Mouse (Mus musculus) ovary, postnatal 36 days (tissue): ENCODE results near the gene Btg1-ps2.
"Not testable (repeated sequence)": the region's sequence is repeated elsewhere in the genome, so short reads cannot be mapped to it uniquely, and the experiment has no call there.

ENCODE experiments used
- DNase-seq: peaks from one replicate; pipeline ENCODE4 v3.0.0; 2022; ENCODE audit warnings: low spot score, mixed read lengths

The Btg1-ps2 gene

DNA sequence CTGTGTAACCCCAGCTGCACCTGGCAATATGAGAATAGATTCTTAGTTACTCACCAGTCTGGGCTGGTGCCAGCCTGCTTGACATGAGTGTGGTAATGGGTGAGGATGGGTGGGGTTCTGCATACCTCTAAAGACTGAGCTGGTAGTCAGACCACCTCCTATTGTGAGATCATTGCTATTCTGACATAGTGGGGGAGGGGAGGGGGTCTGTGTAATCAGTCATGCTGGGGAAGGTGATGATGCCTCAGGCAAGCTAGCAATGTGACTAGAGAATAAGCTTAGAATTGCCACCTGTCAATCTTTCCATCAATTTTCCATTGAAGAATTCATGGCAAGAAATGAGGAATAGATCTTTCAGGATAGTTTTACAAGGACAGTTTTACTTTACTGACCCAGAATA is at the start of gene Btg1-ps2:
Btg1-ps2 (minus strand) TSS at position 101 of the 400 bp plus-strand sequence.
- DNase-seq = not testable (repeated sequence)

DNA sequence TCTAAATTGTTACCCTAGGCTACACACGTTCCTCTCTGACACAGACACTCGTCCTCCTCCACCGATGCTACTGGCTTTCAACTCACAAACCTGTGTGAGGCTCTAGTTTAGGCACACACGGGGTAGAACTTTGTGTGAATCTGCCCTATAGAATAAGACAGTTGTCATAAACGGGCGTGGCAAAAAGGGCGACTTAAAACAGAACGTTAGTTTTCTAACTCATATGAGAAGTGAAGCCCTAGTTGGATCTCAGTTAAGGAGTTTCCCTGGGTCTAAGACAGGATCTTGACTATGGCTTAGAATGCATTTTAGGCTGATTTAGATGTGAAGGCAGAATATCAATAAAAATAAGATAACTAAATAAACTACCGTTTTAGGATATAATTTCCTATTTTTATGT is 42.1 kb upstream of the Btg1-ps2 start, which contains the start of gene Rhox11:
Rhox11 (minus strand) TSS at position 101 of the 400 bp plus-strand sequence.
- no peak for DNase-seq

DNA sequence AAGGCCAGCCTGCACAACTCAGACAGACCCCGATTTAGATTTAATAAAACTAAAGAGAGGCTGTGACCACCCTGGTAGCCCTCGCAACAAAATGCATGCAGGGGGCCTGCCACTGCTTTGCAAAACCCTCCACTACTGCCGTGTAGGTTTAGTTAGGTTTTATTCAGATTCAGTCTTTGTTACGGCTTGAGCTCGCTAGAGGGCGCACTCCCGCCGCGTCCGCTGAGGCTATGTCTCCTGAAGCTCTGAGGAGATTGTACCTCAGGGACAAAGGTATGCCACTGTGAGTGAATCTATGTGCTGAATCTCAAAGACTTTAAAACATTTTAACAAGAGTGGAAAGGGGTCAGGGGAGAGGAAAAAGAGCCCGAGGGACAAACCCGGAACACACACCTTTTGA is 41.3 kb upstream of the Btg1-ps2 start:
- DNase-seq = peak; percentile 45

DNA sequence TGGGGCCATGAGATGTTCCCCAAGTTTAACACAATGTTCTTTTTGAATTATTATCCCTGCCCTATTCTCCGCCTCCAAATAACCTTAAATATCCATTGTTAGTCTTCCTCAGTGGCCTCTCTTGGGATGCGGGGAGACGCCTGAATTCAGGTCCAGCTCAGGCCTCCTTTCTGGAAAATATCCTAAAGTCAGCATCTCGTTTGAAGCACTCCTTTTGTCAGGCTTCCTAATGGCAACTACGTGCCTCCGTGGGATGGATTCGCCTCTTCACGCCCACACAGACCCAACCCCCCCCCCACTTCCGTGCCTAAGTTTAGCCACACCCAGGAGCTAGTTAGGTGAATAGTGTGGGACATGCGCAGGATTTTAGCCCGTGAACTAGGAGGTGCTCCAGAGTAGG is 23.3 kb upstream of the Btg1-ps2 start, which contains the start of gene Rhox10:
Rhox10 (plus strand) TSS at position 301 of the 400 bp plus-strand sequence.
- no peak for DNase-seq

DNA sequence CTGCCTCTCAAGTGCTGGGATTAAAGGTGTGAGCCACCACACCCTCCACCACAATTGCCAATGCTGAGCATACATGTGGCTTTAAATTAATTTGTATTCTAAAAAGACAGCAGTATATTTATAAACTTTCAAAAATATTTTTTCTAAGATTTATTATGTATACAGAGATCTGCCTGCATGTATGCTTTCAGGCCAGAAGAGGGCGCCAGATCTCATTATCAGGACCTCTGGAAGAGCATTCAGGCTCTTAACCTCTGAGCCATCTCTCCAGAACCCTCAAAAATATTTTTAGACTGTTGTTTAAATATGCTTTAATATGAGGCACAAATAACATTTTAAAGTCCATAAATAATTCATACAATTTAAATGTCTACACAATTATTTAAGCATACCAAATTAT is 18.6 kb upstream of the Btg1-ps2 start:
- DNase-seq = no peak

DNA sequence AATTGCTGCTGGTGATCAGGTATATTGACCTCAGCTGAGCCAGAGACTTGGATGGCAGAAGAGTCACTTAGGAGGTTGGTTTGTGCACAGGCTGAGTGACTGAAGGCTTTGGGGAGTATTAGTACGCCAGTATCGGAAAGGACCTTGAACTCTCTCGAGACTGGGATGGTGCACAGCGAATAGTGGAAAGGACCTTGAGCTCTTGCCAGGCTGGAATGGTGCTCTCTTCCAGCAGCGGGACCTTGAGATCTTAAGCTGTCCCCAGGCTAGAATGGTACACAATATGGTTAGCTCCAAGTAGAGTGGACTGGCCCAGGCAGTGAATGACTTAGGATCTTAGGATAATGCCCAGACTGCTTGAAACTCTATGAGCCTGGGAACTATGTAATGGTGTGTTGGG is 3.2 kb downstream of the Btg1-ps2 start:
- DNase-seq = peak; percentile 7

DNA sequence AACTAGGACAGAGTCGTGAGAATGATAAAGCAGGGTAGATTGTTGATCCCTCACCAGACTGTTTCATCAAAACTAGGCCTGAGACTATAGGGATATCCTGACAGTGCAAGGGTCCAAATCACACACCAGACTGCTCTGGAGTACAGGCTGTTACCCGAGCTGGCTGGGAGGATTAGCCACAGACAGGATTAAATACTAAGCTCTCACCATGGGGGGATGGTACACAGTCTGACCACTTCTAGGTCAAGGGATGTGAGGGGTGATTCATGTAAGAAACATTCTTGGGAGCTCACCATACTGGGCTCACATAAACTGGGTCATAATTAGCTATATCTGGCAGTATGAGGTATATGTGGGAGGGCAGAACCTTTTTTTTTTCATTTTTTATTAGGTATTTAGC is 9.1 kb downstream of the Btg1-ps2 start:
- no peak for DNase-seq

DNA sequence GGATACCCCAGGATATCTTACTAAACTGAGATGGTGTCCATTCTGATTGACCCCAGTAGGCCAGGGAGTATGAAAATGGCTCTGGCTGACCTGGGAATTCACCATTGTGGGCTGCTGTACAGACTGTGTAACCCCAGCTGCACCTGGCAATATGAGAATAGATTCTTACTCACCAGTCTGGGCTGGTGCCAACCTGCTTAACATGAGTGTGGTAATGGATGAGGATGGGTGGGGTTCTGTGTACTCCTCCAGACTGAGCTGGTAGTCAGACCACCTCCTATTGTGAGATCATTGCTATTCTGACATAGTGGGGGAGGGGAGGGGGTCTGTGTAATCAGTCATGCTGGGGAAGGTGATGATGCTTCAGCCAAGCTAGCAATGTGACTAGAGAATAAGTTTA is 24.3 kb downstream of the Btg1-ps2 start, which contains the start of gene Btg1-ps1:
Btg1-ps1 (minus strand) TSS at position 219 of the 400 bp plus-strand sequence.
- DNase-seq = not testable (repeated sequence)

DNA sequence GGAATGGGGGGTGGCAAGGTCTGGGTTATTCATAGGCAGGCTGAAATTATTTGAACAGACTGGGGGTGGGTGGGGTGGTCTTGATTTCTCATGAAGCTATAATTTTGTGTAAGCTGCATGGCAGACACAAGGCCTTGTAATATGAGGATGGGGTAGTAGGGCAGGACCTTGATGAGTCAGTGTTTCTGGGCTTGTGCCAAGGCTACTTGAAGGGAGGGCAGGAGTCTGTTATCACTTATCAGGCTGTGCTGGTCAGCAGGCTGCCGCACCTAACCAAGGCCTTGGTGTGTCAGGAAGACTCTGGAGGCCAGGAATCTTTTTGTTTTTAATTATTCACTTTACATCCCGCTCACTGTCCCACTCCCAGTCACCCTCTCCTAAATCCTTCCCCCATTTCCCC is 34.2 kb downstream of the Btg1-ps2 start:
- peak; percentile 19 for DNase-seq
